Mouse (Mus musculus) lung, embryonic 14.5 days (tissue): Measurements from ENCODE around the gene Hoxa9. TPM values are rescaled to one million over a fixed set of nuclear protein-coding genes. Genes with fewer than 3 reads are reported as not detected.

Source experiments
- ATAC-seq: fragments of 200-750 bp; cut with Nextera tagmentation; 2 replicates; pipeline ENCODE4 v1.8.0; 2017; ENCODE audit warnings: mild to moderate bottlenecking, moderate TSS enrichment, moderate library complexity; ENCODE audit not compliant: insufficient read depth
- DNase-seq: peaks from one replicate; pipeline ENCODE4 v3.0.0-alpha.2; 2015
- H3K27ac ChIP-seq: fragments of 300-500 bp; sonication (generic); 2 replicates; pipeline ENCODE4 v1.5.1; 2014; ENCODE audit warnings: low read depth, mild to moderate bottlenecking, moderate library complexity
- H3K27me3 ChIP-seq: fragments of 300-500 bp; sonication (generic); 2 replicates; pipeline ENCODE4 v1.6.1; 2014; ENCODE audit warnings: low read length, control low read depth; ENCODE audit not compliant: insufficient read depth
- H3K36me3 ChIP-seq: fragments of 300-500 bp; sonication (generic); 2 replicates; pipeline ENCODE4 v1.6.1; 2014; ENCODE audit warnings: control low read depth; ENCODE audit not compliant: insufficient read depth
- H3K4me1 ChIP-seq: fragments of 300-500 bp; sonication (generic); 2 replicates; pipeline ENCODE4 v1.6.1; 2014; ENCODE audit warnings: antibody characterized with exemption, control low read depth; ENCODE audit not compliant: insufficient read depth
- H3K4me2 ChIP-seq: fragments of 300-500 bp; sonication (generic); 2 replicates; pipeline ENCODE4 v1.6.1; 2014; ENCODE audit warnings: mild to moderate bottlenecking
- H3K4me3 ChIP-seq: fragments of 300-500 bp; sonication (generic); 2 replicates; pipeline ENCODE4 v1.5.1; 2014; ENCODE audit warnings: low read depth, low read length
- H3K9ac ChIP-seq: fragments of 300-500 bp; sonication (generic); 2 replicates; pipeline ENCODE4 v1.6.1; 2014
- H3K9me3 ChIP-seq: fragments of 300-500 bp; sonication (generic); 2 replicates; pipeline ENCODE4 v1.6.1; 2016; ENCODE audit warnings: low read depth, low read length, control low read depth
- CTCF ChIP-seq: IDR thresholded peaks from 2 replicates; pipeline ENCODE4 v1.5.1; 2016; ENCODE audit warnings: antibody characterized with exemption, low read depth
- WGBS: fragments of 180-500 bp; shearing (Covaris S2); extraction: QIAGEN DNeasy Blood & Tissue Kit; methylation state at CpG from one replicate; pipeline ENCODE4 v1.1.7; 2014; 5-methylcytosine and 5-hydroxymethylcytosine counted together
- polyA plus RNA-seq: library from polyadenylated mRNA; unstranded; fragments of >200 nt; fragmentation: Nextera tagmentation; extraction: Ambion mirVana; gene quantifications from 2 replicates; pipeline ENCODE4 v1.2.1, GENCODE M21; 2014

Hoxa9 gene
- polyA plus RNA-seq, 1 experiment from 2014 or later, result not detected

DNA sequence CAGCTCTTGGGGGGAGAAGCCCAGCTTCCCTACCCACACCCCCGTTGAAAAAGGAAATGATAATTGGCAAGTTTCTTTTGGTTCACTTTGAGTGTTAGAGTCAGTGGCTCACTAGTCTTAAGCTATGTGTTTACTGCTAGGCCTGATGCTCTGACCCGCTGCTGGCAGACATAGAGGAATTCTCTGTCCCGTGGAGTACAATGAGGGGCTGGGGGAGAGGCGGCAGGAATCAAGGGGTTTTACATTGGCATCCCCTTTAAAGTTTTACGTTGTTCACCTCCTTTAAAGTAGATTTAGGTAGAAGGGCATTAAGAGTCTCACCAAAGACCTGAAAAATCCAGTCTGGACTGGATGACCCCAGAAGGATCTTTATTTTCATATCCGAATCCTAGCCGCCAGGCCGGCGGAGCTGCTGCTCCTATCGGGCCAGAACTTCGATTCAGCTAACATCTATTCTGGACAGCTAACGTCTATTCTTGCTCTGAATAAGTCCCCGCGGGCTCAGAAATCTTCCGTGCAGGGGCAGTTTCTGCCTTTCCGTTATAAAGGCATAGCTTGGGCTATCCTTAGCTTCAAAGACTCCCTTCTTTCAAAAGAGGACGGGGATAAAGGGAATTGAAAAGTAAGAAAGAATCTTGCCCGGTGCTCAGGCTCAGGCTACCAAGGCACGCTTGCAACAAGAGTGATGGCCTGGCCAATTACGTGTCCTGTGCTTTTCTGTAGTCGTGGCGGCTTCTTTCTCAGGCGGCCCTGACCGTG lies 21.3 kb upstream of the Hoxa9 start:
- Histone ChIP-seq H3K36me3 (no peaks in the 10 kb centered on the region), H3K9me3 (no peaks in the 10 kb centered on the region), H3K4me2 (no peak overlapping the region), H3K9ac (no peak overlapping the region), H3K27ac (no peak overlapping the region), H3K27me3 (peaks cover 96% of the 10 kb centered on the region), H3K4me3 (0 out of 2 replicates have a peak overlapping the region, but pooled peaks have one; percentile 3), H3K4me1 (no peaks in the 10 kb centered on the region)
- ATAC-seq (no peak), DNase-seq (no peak)
- WGBS, result 6% methylated on average over 24 of the region's 24 CpGs
- TF ChIP-seq CTCF, result no peak

DNA sequence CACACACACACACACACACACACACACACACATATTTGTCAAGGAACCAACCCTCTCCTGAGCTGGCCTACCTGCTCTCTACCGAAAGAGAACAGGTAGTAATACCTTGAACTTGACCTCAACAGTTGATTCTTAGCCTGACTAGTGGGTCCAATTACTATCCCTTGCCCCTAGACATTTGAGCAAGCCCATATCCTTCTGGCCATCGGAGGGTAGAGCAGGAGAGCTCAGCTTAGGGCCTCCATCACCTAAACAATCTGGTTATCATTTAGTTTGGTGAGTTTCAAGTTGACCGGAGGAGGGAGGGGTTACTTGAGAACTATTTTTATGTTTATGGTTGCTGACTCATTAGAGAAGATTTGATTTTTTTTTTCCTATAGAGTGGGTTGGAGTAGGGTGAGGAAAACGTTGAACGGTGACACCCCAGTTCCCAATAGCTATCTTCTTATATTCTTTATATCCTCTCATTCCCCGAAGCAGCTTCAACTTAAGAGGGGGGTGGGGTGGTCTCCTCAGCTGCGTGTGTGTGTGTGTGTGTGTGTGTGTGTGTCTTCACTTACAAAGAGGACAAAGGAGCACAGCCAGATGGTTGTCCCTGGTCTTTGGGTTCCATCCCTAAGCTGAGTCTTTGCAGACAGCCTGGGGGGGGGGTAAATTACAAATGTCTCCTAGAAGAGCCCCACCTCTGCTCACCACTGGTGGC lies 20.4 kb upstream of the Hoxa9 start:
- H3K36me3 ChIP-seq, result no peaks in the 10 kb centered on the region
- ATAC-seq (no peak), DNase-seq (no peak)
- no peak overlapping the region for H3K4me3 ChIP-seq
- no peak overlapping the region for H3K4me2 ChIP-seq
- no peak overlapping the region for H3K27ac ChIP-seq
- no peak overlapping the region for H3K9ac ChIP-seq
- WGBS, result 9% methylated on average over 7 of the region's 7 CpGs
- no peaks in the 10 kb centered on the region for H3K9me3 ChIP-seq
- no peaks in the 10 kb centered on the region for H3K4me1 ChIP-seq
- no peak for TF ChIP-seq CTCF
- peaks cover 97% of the 10 kb centered on the region for H3K27me3 ChIP-seq

- no peak overlapping the region for H3K4me3 ChIP-seq
- ATAC-seq, result no peak
- no peak for TF ChIP-seq CTCF
- peaks cover 99% of the 10 kb centered on the region for H3K27me3 ChIP-seq
- H3K4me2 ChIP-seq, result no peak overlapping the region
- H3K9me3 ChIP-seq, result no peaks in the 10 kb centered on the region
- H3K36me3 ChIP-seq, result no peaks in the 10 kb centered on the region
- H3K27ac ChIP-seq, result no peak overlapping the region
- no peak for DNase-seq
- H3K9ac ChIP-seq, result no peak overlapping the region
- 4% methylated on average over 4 of the region's 4 CpGs for WGBS
- no peaks in the 10 kb centered on the region for H3K4me1 ChIP-seq
These were observed 18.9 kb upstream of the Hoxa9 start for GRCm38 (mm10) chr6:52249826-52250225.

- WGBS, result under 1% methylated on average over 16 of the region's 16 CpGs
- H3K27me3 ChIP-seq, result peaks cover 99% of the 10 kb centered on the region
- TF ChIP-seq CTCF, result no peak
- H3K36me3 ChIP-seq, result no peaks in the 10 kb centered on the region
- no peak overlapping the region for H3K4me2 ChIP-seq
- H3K4me3 ChIP-seq, result no peak overlapping the region
- ATAC-seq (no peak), DNase-seq (no peak)
- no peak overlapping the region for H3K27ac ChIP-seq
- no peak overlapping the region for H3K9ac ChIP-seq
- H3K4me1 ChIP-seq, result no peaks in the 10 kb centered on the region
- H3K9me3 ChIP-seq, result no peaks in the 10 kb centered on the region
These were observed 18.5 kb upstream of the Hoxa9 start for GRCm38 (mm10) chr6:52249415-52249738.

GRCm38 (mm10) chr6:52248638-52249414 lies 17.9 kb upstream of the Hoxa9 start:
- Histone ChIP-seq H3K4me2 (no peak overlapping the region), H3K27me3 (peaks cover 99% of the 10 kb centered on the region)

DNA sequence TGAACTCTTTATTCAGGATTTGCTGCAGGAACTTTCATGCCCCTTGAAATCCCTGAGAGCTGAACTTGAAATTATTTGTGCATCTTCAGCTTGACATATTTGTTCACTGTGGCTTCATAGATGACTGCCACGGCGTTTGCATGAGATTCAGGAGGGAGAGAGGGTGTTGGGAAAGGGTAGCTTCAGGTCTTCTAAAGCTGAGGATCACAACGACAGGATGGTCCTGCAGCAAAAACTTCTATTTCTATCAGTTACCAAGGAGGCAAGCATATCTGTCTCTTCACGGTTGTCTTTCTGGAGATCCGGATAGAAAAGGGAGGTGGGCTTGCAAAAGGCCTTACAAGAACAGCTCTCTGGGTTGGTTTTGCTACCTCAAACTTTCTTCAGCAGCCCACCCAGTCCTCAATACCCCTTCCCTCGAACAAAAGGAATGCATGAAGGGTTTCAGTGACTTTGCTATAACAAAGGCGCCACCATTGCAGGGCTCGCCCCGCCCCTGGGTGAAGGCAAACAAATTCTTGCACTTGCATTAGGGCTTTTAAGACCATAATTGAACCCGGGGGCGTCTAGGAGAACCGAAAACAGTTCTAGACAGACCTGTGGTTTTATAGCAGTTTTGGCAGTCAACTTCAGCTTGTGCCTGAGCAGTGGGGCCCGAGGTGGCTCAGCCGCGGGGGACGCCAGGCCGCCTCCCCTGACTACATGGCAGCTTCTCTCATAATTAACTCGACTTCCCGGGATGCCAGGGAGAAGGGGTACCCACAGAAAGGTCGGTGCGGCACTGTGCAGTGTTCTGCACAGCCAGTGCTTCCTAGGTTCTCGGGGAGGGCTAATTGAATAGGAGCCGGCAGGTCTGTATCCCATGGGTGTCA lies 17.1 kb upstream of the Hoxa9 start:
- H3K9me3 ChIP-seq, result no peaks in the 10 kb centered on the region
- no peak for TF ChIP-seq CTCF
- H3K27me3 ChIP-seq, result peaks cover 99% of the 10 kb centered on the region
- H3K36me3 ChIP-seq, result no peaks in the 10 kb centered on the region
- WGBS, result 2% methylated on average over 23 of the region's 23 CpGs
- ATAC-seq (no peak), DNase-seq (no peak)
- H3K4me3 ChIP-seq, result no peak overlapping the region
- no peak overlapping the region for H3K27ac ChIP-seq
- H3K9ac ChIP-seq, result no peak overlapping the region
- H3K4me1 ChIP-seq, result no peaks in the 10 kb centered on the region
- H3K4me2 ChIP-seq, result no peak overlapping the region

More at GRCm38 (mm10) chr6:52248638-52249414, 17.9 kb upstream of the Hoxa9 start:
- no peak for DNase-seq
- TF ChIP-seq CTCF, result no peak
- Histone ChIP-seq H3K9me3 (no peaks in the 10 kb centered on the region), H3K4me1 (no peaks in the 10 kb centered on the region), H3K9ac (no peak overlapping the region), H3K27ac (no peak overlapping the region), H3K36me3 (no peaks in the 10 kb centered on the region), H3K4me3 (no peak overlapping the region)
- ATAC-seq, result no peak
- WGBS, result 2% methylated on average over 27 of the region's 27 CpGs
